Mouse (Mus musculus) ES-Bruce4 (cell line): ENCODE results near the gene Igtp.

Source experiments
- CTCF ChIP-seq: IDR thresholded peaks from one replicate; pipeline ENCODE4 v1.8.1; 2011; ENCODE audit warnings: low read depth, low read length
- EP300 ChIP-seq: IDR thresholded peaks from 2 replicates; pipeline ENCODE4 v1.6.1; 2011; ENCODE audit warnings: low read depth, low read length; ENCODE audit not compliant: insufficient read depth

GRCm38 (mm10) chr11:58226425-58226824, 27.1 kb downstream of the Igtp start:
- TF ChIP-seq CTCF (no peak), EP300 (no peak)
